Mouse (Mus musculus) megakaryocyte, adult 5-6 weeks (primary cell): ENCODE results near the gene Ppp1cb. TPM values are rescaled to one million over a fixed set of nuclear protein-coding genes. Genes with fewer than 3 reads are reported as not detected.
"Not testable (repeated sequence)": the region's sequence is repeated elsewhere in the genome, so short reads cannot be mapped to it uniquely, and the experiment has no call there.

Experiments
- ATAC-seq: 2 replicates; pipeline ENCODE4 v1.8.0; 2016; ENCODE audit warnings: mild to moderate bottlenecking, inconsistent platforms; ENCODE audit not compliant: poor library complexity, severe bottlenecking
- total RNA-seq, 2 experiments: library from RNA; stranded (forward) in 1 of 2; stranded (reverse) in 1 of 2; fragments of 153-499, 151-499 nt in 1 of 2; fragments of 221-1000, 200-1000 nt in 1 of 2; gene quantifications; 2 replicates each; pipeline versions ENCODE4 v1.2.3 to v1.2.4; 2015 to 2017

Gene Ppp1cb
- 167 and 177 TPM in 2 replicates for total RNA-seq (2015)
- 205 and 247 TPM in 2 replicates for total RNA-seq (2017)

GRCm38 (mm10) chr5:32458408-32459143 is at the start of gene Ppp1cb:
TSS of gene Ppp1cb (plus strand) at chr5:32458843.
- ATAC-seq, result peak; percentile 93

GRCm38 (mm10) chr5:32409747-32410146 is 48.9 kb upstream of the Ppp1cb start:
- no peak for ATAC-seq

- peak; percentile 79 for ATAC-seq
Measured at GRCm38 (mm10) chr5:32410954-32411688, 47.5 kb upstream of the Ppp1cb start.

- ATAC-seq, result no peak
Measured at GRCm38 (mm10) chr5:32412186-32412950, 46.3 kb upstream of the Ppp1cb start.

GRCm38 (mm10) chr5:32413083-32413482 is 45.6 kb upstream of the Ppp1cb start:
- ATAC-seq, result no peak

GRCm38 (mm10) chr5:32413569-32413968 is 45.1 kb upstream of the Ppp1cb start:
- no peak for ATAC-seq

- ATAC-seq, result no peak
Measured at GRCm38 (mm10) chr5:32414461-32414985, 44.1 kb upstream of the Ppp1cb start.

- ATAC-seq, result no peak
Measured at GRCm38 (mm10) chr5:32415554-32415953, 43.1 kb upstream of the Ppp1cb start.

GRCm38 (mm10) chr5:32416881-32417280 is 41.8 kb upstream of the Ppp1cb start:
- no peak for ATAC-seq

- no peak for ATAC-seq
Measured at GRCm38 (mm10) chr5:32422081-32422589, 36.5 kb upstream of the Ppp1cb start.

- peak; percentile 96 for ATAC-seq
Measured at GRCm38 (mm10) chr5:32423339-32424046, 35.1 kb upstream of the Ppp1cb start.

GRCm38 (mm10) chr5:32424464-32424863 is 34.2 kb upstream of the Ppp1cb start:
- no peak for ATAC-seq

- ATAC-seq, result no peak
Measured at GRCm38 (mm10) chr5:32425485-32426171, 33.0 kb upstream of the Ppp1cb start.

GRCm38 (mm10) chr5:32430399-32430798 is 28.2 kb upstream of the Ppp1cb start:
- ATAC-seq, result peak; percentile 83

- not testable (repeated sequence) for ATAC-seq
Measured at GRCm38 (mm10) chr5:32434346-32434745, 24.3 kb upstream of the Ppp1cb start.

GRCm38 (mm10) chr5:32435612-32436011 is 23.0 kb upstream of the Ppp1cb start:
- ATAC-seq, result peak; percentile 92

- ATAC-seq, result 0 out of 2 replicates have a peak, but pooled peaks have one; percentile 34
Measured at GRCm38 (mm10) chr5:32437901-32438563, 20.6 kb upstream of the Ppp1cb start.

GRCm38 (mm10) chr5:32438564-32438922 is 20.1 kb upstream of the Ppp1cb start:
- no peak for ATAC-seq

- ATAC-seq, result no peak
Measured at GRCm38 (mm10) chr5:32441336-32441735, 17.3 kb upstream of the Ppp1cb start.
